Comparison of ENCODE assay signal across 15 mouse cellular contexts in genomic region chr6:92526212-92526611, GRCm38 (mm10).
"Had no signal": no experiment of that assay in that cellular context is flagged by ENCODE, and none has a peak within 500 bp of the region (broad histone marks: within the 10 kb centered on the region; RNA-seq: fewer than 3 reads in every experiment).

No protein-coding gene starts in this region.

- H3K4me2 ChIP-seq: liver, embryonic 13.5 days; liver, embryonic 15.5 days; midbrain, embryonic 11.5 days; midbrain, embryonic 15.5 days; neural tube, embryonic 12.5 days had no signal

- H3K4me1 ChIP-seq: liver, embryonic 13.5 days; liver, embryonic 15.5 days; megakaryocyte, embryonic 14.5 days; midbrain, embryonic 15.5 days; neural tube, embryonic 12.5 days had no signal

- DNase-seq: liver, embryonic 13.5 days; liver, postnatal 0 days; lung, adult 2 months; lung, postnatal 14 days; lung, postnatal 36 days; right cerebral cortex, postnatal 14 days; thymus, adult 18-20 months; thymus, postnatal 14 days; thymus, postnatal 36 days had no signal

- H3K9ac ChIP-seq: liver, embryonic 13.5 days; liver, embryonic 15.5 days; liver, postnatal 0 days; midbrain, embryonic 15.5 days; neural tube, embryonic 12.5 days had no signal

- H3K27ac ChIP-seq: liver, embryonic 13.5 days; liver, embryonic 15.5 days; macrophage; midbrain, embryonic 15.5 days; neural tube, embryonic 12.5 days had no signal

- H3K36me3 ChIP-seq: liver, embryonic 13.5 days; liver, embryonic 15.5 days; midbrain, embryonic 15.5 days; neural tube, embryonic 12.5 days had no signal

- H3K27me3 ChIP-seq: liver, embryonic 13.5 days; liver, embryonic 15.5 days; megakaryocyte, embryonic 14.5 days; midbrain, embryonic 15.5 days; neural tube, embryonic 12.5 days had no signal

- ATAC-seq: liver, postnatal 0 days; midbrain, embryonic 15.5 days had no signal

- H3K4me3 ChIP-seq: liver, embryonic 13.5 days; liver, embryonic 15.5 days; megakaryocyte, embryonic 14.5 days; midbrain, embryonic 15.5 days; neural tube, embryonic 12.5 days had no signal

- H3K9me3 ChIP-seq: liver, embryonic 13.5 days; liver, embryonic 15.5 days; midbrain, embryonic 15.5 days; neural tube, embryonic 12.5 days had no signal
